Mouse (Mus musculus) kidney, embryonic 15.5 days (tissue): ENCODE data around the gene Vegfa. TPM values are rescaled to one million over a fixed set of nuclear protein-coding genes. Genes with fewer than 3 reads are reported as not detected.

Source experiments
- ATAC-seq: fragments of 200-750 bp; cut with Nextera tagmentation; replicated peaks from 2 replicates; pipeline ENCODE4 v1.8.0; 2017; ENCODE audit warnings: moderate TSS enrichment; ENCODE audit not compliant: low FRiP score
- H3K27ac ChIP-seq: fragments of 300-500 bp; sonication (generic); 2 replicates; pipeline ENCODE4 v1.5.1; 2015; ENCODE audit warnings: mild to moderate bottlenecking, inconsistent platforms
- H3K27me3 ChIP-seq: fragments of 300-500 bp; sonication (generic); 2 replicates; pipeline ENCODE4 v1.6.1; 2015; ENCODE audit warnings: inconsistent platforms
- H3K36me3 ChIP-seq: fragments of 300-500 bp; sonication (generic); 2 replicates; pipeline ENCODE4 v1.6.1; 2015; ENCODE audit warnings: inconsistent platforms
- H3K4me1 ChIP-seq: fragments of 300-500 bp; sonication (generic); 2 replicates; pipeline ENCODE4 v1.6.1; 2015; ENCODE audit warnings: inconsistent platforms
- H3K4me2 ChIP-seq: fragments of 300-500 bp; sonication (generic); 2 replicates; pipeline ENCODE4 v1.6.1; 2015; ENCODE audit warnings: moderate library complexity, mild to moderate bottlenecking, inconsistent platforms
- H3K4me3 ChIP-seq: fragments of 300-500 bp; sonication (generic); replicated peaks from 2 replicates; pipeline ENCODE4 v1.5.1; 2015; ENCODE audit warnings: mild to moderate bottlenecking, inconsistent platforms
- H3K9ac ChIP-seq: fragments of 300-500 bp; sonication (generic); 2 replicates; pipeline ENCODE4 v1.6.1; 2015; ENCODE audit warnings: mild to moderate bottlenecking, inconsistent platforms
- H3K9me3 ChIP-seq: fragments of 300-500 bp; sonication (generic); replicated peaks from 2 replicates; pipeline ENCODE4 v1.6.1; 2016; ENCODE audit warnings: inconsistent platforms
- WGBS: fragments of 180-500 bp; shearing (Covaris S2); methylation state at CpG from one replicate; pipeline ENCODE4 v1.1.7; 2015; ENCODE audit warnings: mixed read lengths; 5-methylcytosine and 5-hydroxymethylcytosine counted together
- polyA plus RNA-seq: library from polyadenylated mRNA; unstranded; fragments of >200 nt; fragmentation: Nextera tagmentation; extraction: Ambion mirVana; gene quantifications from 2 replicates; pipeline ENCODE4 v1.2.1, GENCODE M21; 2015

The Vegfa gene
- polyA plus RNA-seq, 1 experiment from 2014 or later = 6.6 TPM

- no peak overlapping the region for H3K4me3 ChIP-seq
- ATAC-seq = no peak
- no peaks in the 10 kb centered on the region for H3K9me3 ChIP-seq
- H3K9ac ChIP-seq = no peak overlapping the region
- H3K36me3 ChIP-seq = peaks cover 86% of the 10 kb centered on the region
- 87% methylated on average over 6 of the region's 6 CpGs for WGBS
- H3K27ac ChIP-seq = no peak overlapping the region
- no peaks in the 10 kb centered on the region for H3K27me3 ChIP-seq
- H3K4me1 ChIP-seq = peaks cover 34% of the 10 kb centered on the region
- no peak overlapping the region for H3K4me2 ChIP-seq
Observed at GRCm38 (mm10) chr17:46022934-46023333, 9.2 kb downstream of the Vegfa start.

GRCm38 (mm10) chr17:46022427-46022826, 9.7 kb downstream of the Vegfa start:
- Histone ChIP-seq H3K4me2 (no peak overlapping the region), H3K4me3 (no peak overlapping the region), H3K36me3 (peaks cover 91% of the 10 kb centered on the region), H3K9me3 (no peaks in the 10 kb centered on the region), H3K9ac (no peak overlapping the region), H3K27ac (no peak overlapping the region), H3K4me1 (peaks cover 29% of the 10 kb centered on the region), H3K27me3 (no peaks in the 10 kb centered on the region)
- 71% methylated on average over 4 of the region's 4 CpGs for whole genome bisulfite sequencing
- no peak for ATAC-seq

GRCm38 (mm10) chr17:46021760-46022159, 10.4 kb downstream of the Vegfa start:
- no peaks in the 10 kb centered on the region for H3K27me3 ChIP-seq
- 94% methylated on average over 9 of the region's 9 CpGs for WGBS
- H3K36me3 ChIP-seq = peaks cover 94% of the 10 kb centered on the region
- no peak for ATAC-seq
- no peak overlapping the region for H3K9ac ChIP-seq
- H3K4me2 ChIP-seq = no peak overlapping the region
- H3K9me3 ChIP-seq = no peaks in the 10 kb centered on the region
- no peak overlapping the region for H3K27ac ChIP-seq
- peaks cover 22% of the 10 kb centered on the region for H3K4me1 ChIP-seq
- H3K4me3 ChIP-seq = no peak overlapping the region

- Histone ChIP-seq H3K4me1 (peaks cover 16% of the 10 kb centered on the region), H3K27me3 (no peaks in the 10 kb centered on the region), H3K36me3 (peaks cover 96% of the 10 kb centered on the region), H3K4me2 (no peak overlapping the region), H3K9ac (no peak overlapping the region), H3K4me3 (no peak overlapping the region), H3K9me3 (no peaks in the 10 kb centered on the region), H3K27ac (no peak overlapping the region)
- 94% methylated on average over 7 of the region's 7 CpGs for WGBS
- no peak for ATAC-seq
Observed at GRCm38 (mm10) chr17:46021173-46021572, 11.0 kb downstream of the Vegfa start.

- H3K36me3 ChIP-seq = peaks cover 96% of the 10 kb centered on the region
- H3K27me3 ChIP-seq = no peaks in the 10 kb centered on the region
- H3K9me3 ChIP-seq = no peaks in the 10 kb centered on the region
- no peak overlapping the region for H3K4me3 ChIP-seq
- no peak overlapping the region for H3K4me2 ChIP-seq
- H3K4me1 ChIP-seq = peaks cover 12% of the 10 kb centered on the region; the same call in 1 of the 2 replicates
- ATAC-seq = no peak
- no peak overlapping the region for H3K9ac ChIP-seq
- WGBS = 77% methylated on average over 7 of the region's 7 CpGs
- no peak overlapping the region for H3K27ac ChIP-seq
Observed at GRCm38 (mm10) chr17:46020579-46020978, 11.6 kb downstream of the Vegfa start.

GRCm38 (mm10) chr17:46018736-46019004, 13.5 kb downstream of the Vegfa start:
- peaks cover 90% of the 10 kb centered on the region for H3K36me3 ChIP-seq
- 89% methylated on average over 10 of the region's 10 CpGs for WGBS
- H3K4me1 ChIP-seq = peaks cover 7% of the 10 kb centered on the region; the same call in 1 of the 2 replicates
- ATAC-seq = no peak
- H3K27me3 ChIP-seq = no peaks in the 10 kb centered on the region
- no peak overlapping the region for H3K4me2 ChIP-seq
- no peak overlapping the region for H3K4me3 ChIP-seq
- H3K27ac ChIP-seq = no peak overlapping the region
- no peak overlapping the region for H3K9ac ChIP-seq
- no peaks in the 10 kb centered on the region for H3K9me3 ChIP-seq

GRCm38 (mm10) chr17:46017946-46018735, 14.0 kb downstream of the Vegfa start:
- peaks cover 7% of the 10 kb centered on the region; the same call in 1 of the 2 replicates for H3K4me1 ChIP-seq
- no peaks in the 10 kb centered on the region for H3K27me3 ChIP-seq
- H3K4me2 ChIP-seq = no peak overlapping the region
- H3K36me3 ChIP-seq = peaks cover 85% of the 10 kb centered on the region
- H3K9ac ChIP-seq = no peak overlapping the region
- H3K4me3 ChIP-seq = no peak overlapping the region
- no peaks in the 10 kb centered on the region for H3K9me3 ChIP-seq
- ATAC-seq = no peak
- H3K27ac ChIP-seq = no peak overlapping the region
- 81% methylated on average over 24 of the region's 24 CpGs for WGBS

- no peak for ATAC-seq
- Histone ChIP-seq H3K36me3 (peaks cover 70% of the 10 kb centered on the region), H3K9ac (no peak overlapping the region), H3K27me3 (no peaks in the 10 kb centered on the region), H3K27ac (no peak overlapping the region), H3K4me3 (no peak overlapping the region), H3K4me1 (peaks cover 6% of the 10 kb centered on the region; the same call in 1 of the 2 replicates), H3K4me2 (no peak overlapping the region), H3K9me3 (no peaks in the 10 kb centered on the region)
- 90% methylated on average over 5 of the region's 5 CpGs for WGBS
Observed at GRCm38 (mm10) chr17:46016617-46017016, 15.6 kb downstream of the Vegfa start.

GRCm38 (mm10) chr17:46015967-46016366, 16.2 kb downstream of the Vegfa start:
- no peaks in the 10 kb centered on the region for H3K27me3 ChIP-seq
- H3K4me1 ChIP-seq = peaks cover 6% of the 10 kb centered on the region; the same call in 1 of the 2 replicates
- H3K9ac ChIP-seq = no peak overlapping the region
- 95% methylated on average over 6 of the region's 6 CpGs for WGBS
- no peak overlapping the region for H3K4me2 ChIP-seq
- no peaks in the 10 kb centered on the region for H3K9me3 ChIP-seq
- no peak overlapping the region for H3K4me3 ChIP-seq
- no peak overlapping the region for H3K27ac ChIP-seq
- H3K36me3 ChIP-seq = peaks cover 63% of the 10 kb centered on the region
- ATAC-seq = no peak

GRCm38 (mm10) chr17:46014935-46015334, 17.2 kb downstream of the Vegfa start:
- Histone ChIP-seq H3K4me1 (peaks cover 6% of the 10 kb centered on the region; the same call in 1 of the 2 replicates), H3K27me3 (no peaks in the 10 kb centered on the region), H3K27ac (no peak overlapping the region), H3K9me3 (no peaks in the 10 kb centered on the region), H3K4me2 (no peak overlapping the region), H3K4me3 (no peak overlapping the region), H3K9ac (no peak overlapping the region), H3K36me3 (peaks cover 53% of the 10 kb centered on the region)
- WGBS = 87% methylated on average over 2 of the region's 2 CpGs
- ATAC-seq = no peak

GRCm38 (mm10) chr17:46013549-46013948, 18.6 kb downstream of the Vegfa start:
- H3K27ac ChIP-seq = no peak overlapping the region
- H3K4me1 ChIP-seq = peaks cover 9% of the 10 kb centered on the region
- no peak overlapping the region for H3K4me3 ChIP-seq
- no peak for ATAC-seq
- H3K27me3 ChIP-seq = no peaks in the 10 kb centered on the region
- H3K4me2 ChIP-seq = no peak overlapping the region
- H3K9ac ChIP-seq = no peak overlapping the region
- H3K36me3 ChIP-seq = peaks cover 39% of the 10 kb centered on the region
- WGBS = 77% methylated on average over 15 of the region's 15 CpGs
- no peaks in the 10 kb centered on the region for H3K9me3 ChIP-seq

GRCm38 (mm10) chr17:46012211-46012610, 20.0 kb downstream of the Vegfa start:
- Histone ChIP-seq H3K27me3 (no peaks in the 10 kb centered on the region), H3K4me1 (peaks cover 9% of the 10 kb centered on the region), H3K9ac (no peak overlapping the region), H3K4me3 (no peak overlapping the region), H3K36me3 (peaks cover 26% of the 10 kb centered on the region), H3K27ac (peak overlapping the region; percentile 32; the same call in 1 of the 2 replicates), H3K4me2 (no peak overlapping the region), H3K9me3 (no peaks in the 10 kb centered on the region)
- 50% methylated on average over 8 of the region's 8 CpGs for WGBS
- ATAC-seq = no peak

- Histone ChIP-seq H3K4me1 (peaks cover 9% of the 10 kb centered on the region), H3K27me3 (no peaks in the 10 kb centered on the region), H3K27ac (no peak overlapping the region), H3K9me3 (no peaks in the 10 kb centered on the region), H3K4me2 (no peak overlapping the region), H3K4me3 (no peak overlapping the region), H3K9ac (no peak overlapping the region), H3K36me3 (peaks cover 12% of the 10 kb centered on the region)
- WGBS = 80% methylated on average over 6 of the region's 6 CpGs
- no peak for ATAC-seq
Observed at GRCm38 (mm10) chr17:46010462-46010861, 21.7 kb downstream of the Vegfa start.
